Mouse (Mus musculus) bone marrow macrophage, adult 2 months (primary cell): ENCODE data around the gene 2010300C02Rik.

Experiments used
- CTCF ChIP-seq: IDR thresholded peaks from 2 replicates; pipeline ENCODE4 v1.5.1; 2012; ENCODE audit warnings: low read depth, mild to moderate bottlenecking, low read length, moderate library complexity
- POLR2A ChIP-seq: IDR thresholded peaks from 2 replicates; pipeline ENCODE4 v1.6.1; 2012; ENCODE audit warnings: mild to moderate bottlenecking, low read depth, low read length, borderline replicate concordance

GRCm38 (mm10) chr1:37665539-37666323, 54.2 kb downstream of the 2010300C02Rik start:
- TF ChIP-seq CTCF = no peak
- no peak for TF ChIP-seq POLR2A
